Comparison of ENCODE assay signal across 7 mouse cellular contexts in genomic region chr2:118903333-118903741, GRCm38 (mm10). TPM values are rescaled to one million over a fixed set of nuclear protein-coding genes. Genes with fewer than 3 reads are reported as not detected.
DNase-seq lines count a peak whose midpoint lies in the region; ATAC-seq lines count a peak whose summit lies in the region.

No protein-coding gene starts in this region.

- no peak overlapping the region for H3K27ac ChIP-seq in embryonic facial prominence, embryonic 15.5 days (replicated peaks)
- H3K27ac ChIP-seq in intestine, embryonic 14.5 days (ENCODE audit: low read depth) = no peak overlapping the region

- peak overlapping the region; percentile 99 for H3K4me2 ChIP-seq in embryonic facial prominence, embryonic 15.5 days (replicated peaks)
- H3K4me2 ChIP-seq in intestine, embryonic 14.5 days (ENCODE audit: low read length) = peak overlapping the region; percentile 99

- peaks cover 23% of the 10 kb centered on the region for H3K27me3 ChIP-seq in embryonic facial prominence, embryonic 15.5 days
- peaks cover 44% of the 10 kb centered on the region for H3K27me3 ChIP-seq in intestine, embryonic 14.5 days (replicated peaks; ENCODE audit: control insufficient read depth, insufficient read depth, low read length)

- peak; percentile 24 for DNase-seq in retina, postnatal 1 day
- DNase-seq in retina, embryonic 14.5 days (ENCODE audit: low spot score) = no peak
- no peak for DNase-seq in intestine, embryonic 14.5 days (ENCODE audit: low spot score)
- DNase-seq in naive thymus-derived CD4-positive, alpha-beta T cell, adult 2 months (ENCODE audit: low read depth) = peak; percentile 23
- DNase-seq in yolk sac, embryonic 10.5 days (ENCODE audit: low spot score) = no peak
- no peak for DNase-seq in layer of hippocampus, postnatal 10 days (ENCODE audit: low spot score in 2 of 2)

- no peak for ATAC-seq in embryonic facial prominence, embryonic 15.5 days (ENCODE audit: insufficient number of reproducible peaks, low FRiP score, low TSS enrichment, low read depth)
- ATAC-seq in intestine, embryonic 14.5 days (replicated peaks; ENCODE audit: low FRiP score, low TSS enrichment, low read depth) = no peak

- no peaks in the 10 kb centered on the region for H3K36me3 ChIP-seq in embryonic facial prominence, embryonic 15.5 days
- H3K36me3 ChIP-seq in intestine, embryonic 14.5 days (ENCODE audit: control insufficient read depth, insufficient read depth, low read length) = no peaks in the 10 kb centered on the region

- peak overlapping the region; percentile 88 for H3K4me3 ChIP-seq in embryonic facial prominence, embryonic 15.5 days (replicated peaks)
- peak overlapping the region; percentile 80 for H3K4me3 ChIP-seq in intestine, embryonic 14.5 days (ENCODE audit: low read depth, low read length)

- H3K9me3 ChIP-seq in embryonic facial prominence, embryonic 15.5 days (replicated peaks) = no peaks in the 10 kb centered on the region
- no peaks in the 10 kb centered on the region for H3K9me3 ChIP-seq in intestine, embryonic 14.5 days (ENCODE audit: control insufficient read depth, low read length)

- H3K4me1 ChIP-seq in embryonic facial prominence, embryonic 15.5 days = peaks cover 27% of the 10 kb centered on the region
- H3K4me1 ChIP-seq in intestine, embryonic 14.5 days (replicated peaks; ENCODE audit: control insufficient read depth, insufficient read depth, low read length) = peaks cover 17% of the 10 kb centered on the region

- WGBS in embryonic facial prominence, embryonic 15.5 days = 10% methylated on average over 10 of the region's 10 CpGs
- 19% methylated on average over 10 of the region's 10 CpGs for WGBS in intestine, embryonic 14.5 days

- no peak overlapping the region for H3K9ac ChIP-seq in embryonic facial prominence, embryonic 15.5 days
- H3K9ac ChIP-seq in intestine, embryonic 14.5 days (ENCODE audit: low read length) = no peak overlapping the region

RNA-seq across cellular contexts. Expression of gene Bahd1, which starts 3.2 kb away (rescaled TPM):
- polyA plus RNA-seq in embryonic facial prominence, embryonic 15.5 days (2015; fragmentation: Nextera tagmentation; extraction: Ambion mirVana) = 5.9 and 7.0 TPM in 2 replicates
- 0.93 and 1.7 TPM in 2 replicates for polyA plus RNA-seq in intestine, embryonic 14.5 days (2014; fragmentation: Nextera tagmentation; extraction: Ambion mirVana)
- 10 to 100 TPM; 36.6 to 43.1 TPM for total RNA-seq in layer of hippocampus, postnatal 10 days (2021)

RNA-seq across cellular contexts. Expression of gene Chst14, which starts 23.0 kb away (rescaled TPM):
- polyA plus RNA-seq in embryonic facial prominence, embryonic 15.5 days (2015; fragmentation: Nextera tagmentation; extraction: Ambion mirVana) = 49.0 and 50.4 TPM in 2 replicates
- polyA plus RNA-seq in intestine, embryonic 14.5 days (2014; fragmentation: Nextera tagmentation; extraction: Ambion mirVana) = 32.2 and 32.7 TPM in 2 replicates
- total RNA-seq in layer of hippocampus, postnatal 10 days (2021) = 1 to 10 TPM; 2.5 to 3.5 TPM

RNA-seq across cellular contexts. Expression of gene Ivd, which starts 41.6 kb away (rescaled TPM):
- polyA plus RNA-seq in embryonic facial prominence, embryonic 15.5 days (2015; fragmentation: Nextera tagmentation; extraction: Ambion mirVana) = 65.9 and 69.2 TPM in 2 replicates
- 51.6 and 51.9 TPM in 2 replicates for polyA plus RNA-seq in intestine, embryonic 14.5 days (2014; fragmentation: Nextera tagmentation; extraction: Ambion mirVana)
- 100 to 1,000 TPM in 1 of 2 experiments, 10 to 100 TPM in 1; 76.5 to 102 TPM for total RNA-seq in layer of hippocampus, postnatal 10 days (2021)

Comparison
In these comparisons a context has a peak if more than half of its experiments do, and no peak if none do; other contexts are left out.
1. DNase-seq: peak in retina, postnatal 1 day (single experiment) and naive thymus-derived CD4-positive, alpha-beta T cell, adult 2 months (single experiment); none in retina, embryonic 14.5 days (single experiment), intestine, embryonic 14.5 days (single experiment), yolk sac, embryonic 10.5 days (single experiment) and layer of hippocampus, postnatal 10 days (0 of 2).